Mouse (Mus musculus) embryonic fibroblast, embryonic 13.5 days (primary cell): ENCODE data around the gene Mettl14. TPM values are rescaled to one million over a fixed set of nuclear protein-coding genes. Genes with fewer than 3 reads are reported as not detected.
"Not testable (repeated sequence)": the region's sequence is repeated elsewhere in the genome, so short reads cannot be mapped to it uniquely, and the experiment has no call there.

Experiments used
- H3K27ac ChIP-seq: 2 replicates; pipeline ENCODE4 v1.5.1; 2012; ENCODE audit warnings: low read length, control low read depth, inconsistent platforms; ENCODE audit not compliant: insufficient read depth
- H3K4me1 ChIP-seq: 2 replicates; pipeline ENCODE4 v1.6.1; 2011; ENCODE audit warnings: low read length; ENCODE audit not compliant: control insufficient read depth, insufficient read depth
- H3K4me3 ChIP-seq: 2 replicates; pipeline ENCODE4 v1.5.1; 2011; ENCODE audit warnings: mild to moderate bottlenecking, control low read depth, low read length; ENCODE audit not compliant: insufficient read depth
- CTCF ChIP-seq: IDR thresholded peaks from 2 replicates; pipeline ENCODE4 v1.5.1; 2011; ENCODE audit warnings: mild to moderate bottlenecking, control low read depth, low read length, moderate library complexity, borderline replicate concordance; ENCODE audit not compliant: insufficient read depth
- POLR2A ChIP-seq: IDR thresholded peaks from 2 replicates; pipeline ENCODE4 v1.6.1; 2011; ENCODE audit warnings: low read depth, mild to moderate bottlenecking, control low read depth, low read length, moderate library complexity
- polyA plus RNA-seq: library from polyadenylated mRNA; stranded (reverse); fragments of >200 nt; gene quantifications from 2 replicates; pipeline ENCODE4 v1.2.4, GENCODE M21; 2011; ENCODE audit warnings: low read depth; ENCODE audit not compliant: missing spikeins, insufficient read length

The Mettl14 gene
- polyA plus RNA-seq, 1 experiment, result 17.9 TPM

DNA sequence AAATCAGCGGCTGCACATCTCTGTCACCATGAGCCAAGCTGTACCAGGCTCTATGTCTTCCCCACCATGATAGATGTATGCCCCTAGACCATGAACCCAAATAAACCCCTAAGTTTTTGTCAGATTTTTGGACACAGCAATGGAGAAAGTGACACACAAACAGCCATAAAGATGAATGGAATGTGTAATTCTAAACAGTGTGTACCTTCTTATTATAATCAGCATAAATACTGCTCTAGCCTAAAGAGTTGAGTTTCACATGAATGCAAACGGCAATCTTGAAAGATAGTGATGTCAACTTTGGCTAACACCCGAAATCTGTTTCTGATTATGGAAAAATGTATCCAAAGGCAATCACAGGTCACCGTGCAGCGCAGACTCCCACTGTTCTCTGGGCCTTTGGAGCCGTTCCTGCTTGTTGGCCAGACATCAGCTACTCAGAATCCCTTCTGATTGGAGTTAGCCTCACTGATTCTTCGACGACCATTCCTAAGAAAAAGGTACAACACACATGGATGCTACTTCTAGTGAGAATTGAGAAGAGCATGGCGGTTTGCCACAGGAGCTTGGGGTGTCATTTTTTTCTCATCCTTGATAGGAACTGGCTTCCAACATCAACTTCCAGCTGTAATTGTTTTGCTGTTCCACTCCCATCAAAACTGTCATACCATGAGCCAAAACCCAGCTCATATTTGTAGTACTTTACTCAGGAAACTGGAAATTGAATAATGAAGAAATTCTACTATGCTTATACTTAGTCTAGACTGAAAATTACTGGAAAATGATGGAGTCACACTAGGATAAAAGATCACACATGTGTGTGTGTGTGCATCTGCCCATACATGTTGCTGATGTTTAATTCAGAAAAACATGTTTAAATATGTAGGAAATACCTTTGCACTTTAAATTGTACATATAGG, 11.9 kb upstream of the Mettl14 start:
- Histone ChIP-seq H3K27ac (peak overlapping the region; percentile 31; the same call in 1 of the 2 replicates), H3K4me1 (no peaks in the 10 kb centered on the region)

DNA sequence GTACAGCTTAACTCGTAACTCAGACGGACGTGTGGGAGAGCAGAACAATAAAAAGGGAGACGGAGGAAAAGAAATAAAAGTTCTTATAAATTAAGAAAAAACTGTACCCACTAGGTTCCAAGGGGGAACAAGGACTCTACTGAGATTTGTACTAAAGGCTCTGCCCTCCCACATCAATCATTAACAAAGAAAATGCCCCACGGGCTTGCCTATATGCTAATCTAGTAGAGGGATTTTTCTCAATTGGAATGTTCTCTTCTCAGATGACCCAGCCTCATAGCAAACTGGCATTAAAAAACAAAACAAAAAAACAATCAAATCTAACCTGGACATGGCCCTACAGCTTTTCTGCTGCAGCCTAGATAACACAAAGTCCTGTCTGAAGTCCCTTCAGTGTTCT, 9.7 kb upstream of the Mettl14 start:
- Histone ChIP-seq H3K27ac (no peak overlapping the region), H3K4me1 (no peaks in the 10 kb centered on the region)

More for the DNA sequence above, 11.9 kb upstream of the Mettl14 start:
- TF ChIP-seq POLR2A, result no peak
- TF ChIP-seq CTCF, result no peak
- no peak overlapping the region for H3K4me3 ChIP-seq

DNA sequence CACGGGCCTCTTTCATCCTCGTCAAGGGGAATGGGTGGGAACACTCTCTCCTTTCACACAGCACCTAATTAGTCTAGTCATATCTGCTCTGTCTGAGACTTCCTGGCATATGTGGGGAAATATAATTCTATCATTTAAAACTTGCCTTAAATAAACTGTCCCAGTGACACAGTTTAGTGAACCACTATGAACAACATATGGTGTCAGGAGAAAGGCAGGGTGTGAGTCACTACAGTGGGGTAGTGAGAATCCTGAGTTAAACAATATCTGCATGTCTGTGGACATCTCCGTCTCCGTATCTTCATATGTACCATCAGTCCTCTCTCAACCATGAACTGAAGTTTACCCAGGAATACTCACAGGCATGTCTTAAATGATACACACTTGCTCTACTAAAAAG, 5.3 kb upstream of the Mettl14 start:
- TF ChIP-seq POLR2A (no peak), CTCF (no peak)
- H3K4me3 ChIP-seq, result no peak overlapping the region
- no peak overlapping the region for H3K27ac ChIP-seq
- H3K4me1 ChIP-seq, result no peaks in the 10 kb centered on the region

More for the DNA sequence above, 9.7 kb upstream of the Mettl14 start:
- no peak overlapping the region for H3K4me3 ChIP-seq
- no peak for TF ChIP-seq CTCF
- TF ChIP-seq POLR2A, result no peak

DNA sequence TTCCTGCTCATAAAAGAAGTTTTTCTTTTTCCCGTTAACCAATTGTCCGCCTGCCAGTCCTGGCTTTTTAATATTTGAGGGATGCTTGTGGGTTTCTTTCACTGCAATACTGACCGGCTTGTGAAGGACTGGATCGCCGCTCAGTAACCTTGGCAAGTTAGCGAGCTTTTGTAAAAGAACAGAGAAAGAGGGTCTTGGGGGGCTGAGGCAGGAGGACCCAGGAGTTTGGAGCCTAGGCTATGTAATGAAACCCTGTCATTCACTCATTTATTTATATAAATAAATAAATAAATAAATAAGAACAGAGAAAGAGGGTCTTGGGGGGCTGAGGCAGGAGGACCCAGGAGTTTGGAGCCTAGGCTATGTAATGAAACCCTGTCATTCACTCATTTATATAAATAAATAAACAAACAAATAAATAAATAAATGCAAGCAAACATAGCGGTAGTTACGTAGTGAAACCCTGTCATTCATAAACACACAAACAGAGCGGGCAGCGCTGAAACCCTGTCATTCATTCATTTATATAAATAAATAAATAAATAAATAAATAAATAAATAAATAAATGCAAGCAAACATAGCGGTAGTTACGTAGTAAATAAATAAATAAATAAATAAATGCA, 361 bp upstream of the Mettl14 start:
- peak overlapping the region; percentile 73 for H3K4me3 ChIP-seq
- H3K4me1 ChIP-seq, result not testable (repeated sequence)
- H3K27ac ChIP-seq, result peak overlapping the region; percentile 66

DNA sequence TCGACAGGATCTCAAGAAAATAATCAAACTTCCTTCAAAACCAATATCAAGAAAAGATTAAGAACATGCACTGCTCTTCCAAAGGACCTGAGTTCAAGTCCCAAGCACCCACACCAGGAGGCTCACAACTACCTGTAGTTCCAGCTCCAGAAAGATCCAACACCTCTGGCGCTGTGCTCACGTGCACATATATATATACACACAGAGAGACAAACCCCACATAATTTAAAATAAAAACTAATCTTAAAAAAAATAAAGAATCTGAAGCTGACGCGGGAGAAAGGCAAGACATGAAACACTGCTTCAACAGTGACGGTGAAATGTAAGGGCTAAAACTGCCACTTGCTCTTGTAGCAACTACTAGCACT, 806 bp downstream of the Mettl14 start:
- H3K4me1 ChIP-seq, result no peaks in the 10 kb centered on the region
- H3K27ac ChIP-seq, result no peak overlapping the region
- no peak for TF ChIP-seq CTCF
- TF ChIP-seq POLR2A, result no peak
- peak overlapping the region; percentile 95 for H3K4me3 ChIP-seq

DNA sequence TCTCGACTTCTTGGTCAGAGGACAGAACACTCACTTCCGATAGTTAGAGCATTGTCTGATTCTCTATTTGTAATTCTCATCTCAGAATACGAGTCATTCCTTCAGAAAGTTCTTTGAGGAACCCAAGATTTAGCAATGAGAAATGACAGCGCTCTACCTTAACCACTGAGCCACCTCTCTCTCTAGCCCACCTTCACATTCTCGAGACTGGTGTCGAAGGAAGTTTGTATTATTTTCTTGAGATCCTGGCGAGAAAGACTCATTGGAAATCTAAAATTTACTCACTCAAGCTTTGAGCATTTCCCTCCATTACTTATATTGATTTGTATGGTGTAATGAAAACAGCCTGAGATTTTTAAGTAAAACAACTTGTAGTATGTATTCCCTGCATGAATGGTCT, 1.5 kb downstream of the Mettl14 start:
- H3K4me3 ChIP-seq, result no peak overlapping the region
- TF ChIP-seq POLR2A (no peak), CTCF (no peak)

DNA sequence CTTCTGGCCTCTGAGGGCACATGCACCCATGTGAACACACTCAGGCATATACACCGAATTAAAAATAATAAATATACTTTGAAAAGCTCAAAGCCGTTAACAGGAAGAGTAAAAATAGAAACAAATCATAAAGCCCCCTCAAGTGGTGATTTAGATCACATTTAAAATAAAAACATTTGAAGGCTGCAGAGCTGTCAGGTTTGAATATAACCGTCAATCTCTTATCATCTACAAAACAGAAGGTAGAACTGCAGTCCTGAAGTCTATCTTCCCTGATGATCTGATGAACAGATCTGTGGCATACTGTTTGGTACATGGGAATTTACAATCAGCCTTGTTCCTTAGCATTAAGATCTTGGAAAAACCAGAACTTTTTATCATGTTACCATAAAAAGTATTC, 9.3 kb downstream of the Mettl14 start:
- H3K4me1 ChIP-seq, result no peaks in the 10 kb centered on the region
- H3K4me3 ChIP-seq, result no peak overlapping the region
- H3K27ac ChIP-seq, result no peak overlapping the region
- TF ChIP-seq POLR2A, result no peak
- TF ChIP-seq CTCF, result no peak

More for the DNA sequence above, 1.5 kb downstream of the Mettl14 start:
- H3K27ac ChIP-seq, result no peak overlapping the region
- no peaks in the 10 kb centered on the region for H3K4me1 ChIP-seq

DNA sequence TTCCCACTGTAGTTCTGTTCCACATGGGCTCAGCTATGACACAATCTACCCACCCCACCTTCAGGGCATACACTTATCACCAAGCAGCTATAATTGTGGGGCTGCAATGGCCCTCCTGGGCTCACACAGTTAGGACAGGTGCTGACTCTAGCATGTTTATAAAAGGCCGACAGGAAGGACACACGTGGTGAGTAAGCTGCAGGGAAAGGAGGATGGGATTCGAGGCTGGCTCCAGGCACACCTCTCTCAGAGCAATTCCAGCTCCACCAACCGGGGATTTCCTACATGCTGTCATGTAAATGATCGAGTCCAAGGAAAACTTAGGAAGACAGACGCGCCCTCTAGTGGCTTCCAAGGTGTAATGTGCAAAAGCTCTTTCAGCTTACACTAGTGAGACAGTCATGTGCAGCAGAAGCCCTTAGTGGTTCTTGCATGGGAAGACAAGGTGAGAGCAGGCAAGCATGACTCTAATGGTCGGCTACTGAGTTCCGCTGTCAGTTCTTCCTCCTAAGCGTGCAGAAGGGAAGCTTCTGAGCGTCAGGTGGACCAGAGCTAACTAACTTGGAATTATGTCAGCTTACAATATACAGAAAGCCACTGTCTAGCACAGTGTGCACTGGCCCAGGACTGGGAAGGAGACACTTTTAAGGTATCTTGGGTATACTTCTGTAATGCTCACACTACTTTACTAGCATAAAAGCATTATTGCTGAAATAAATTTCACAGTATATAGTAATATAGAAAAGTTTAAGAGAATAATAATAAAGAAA, 14.0 kb downstream of the Mettl14 start:
- H3K27ac ChIP-seq, result no peak overlapping the region
- H3K4me3 ChIP-seq, result no peak overlapping the region
- no peak for TF ChIP-seq POLR2A
- TF ChIP-seq CTCF, result no peak
- H3K4me1 ChIP-seq, result no peaks in the 10 kb centered on the region

DNA sequence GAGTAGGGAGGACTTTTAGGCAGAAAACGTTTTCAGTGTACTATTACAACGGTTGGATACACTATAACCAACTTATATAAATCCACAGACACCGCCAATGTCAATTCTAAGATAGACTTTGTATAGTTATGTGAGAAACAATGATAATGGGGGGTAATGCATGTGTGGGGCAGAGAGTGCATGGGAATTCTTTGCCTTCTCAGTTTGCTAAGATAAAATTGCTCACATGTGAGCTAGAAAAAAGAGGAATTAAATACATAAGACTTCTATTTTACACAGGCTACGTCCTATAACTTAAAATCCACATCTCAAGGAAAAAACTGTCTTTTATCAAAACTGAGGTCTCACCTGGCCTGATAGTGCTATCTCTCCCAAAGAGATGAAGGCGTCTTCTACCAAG, 15.0 kb downstream of the Mettl14 start:
- Histone ChIP-seq H3K27ac (no peak overlapping the region), H3K4me1 (no peaks in the 10 kb centered on the region), H3K4me3 (no peak overlapping the region)
- TF ChIP-seq POLR2A (no peak), CTCF (no peak)
